Mouse (Mus musculus) mature B cell (primary cell): ENCODE data around the gene Tmem267.
"Not testable (repeated sequence)": the region's sequence is repeated elsewhere in the genome, so short reads cannot be mapped to it uniquely, and the experiment has no call there.

ENCODE experiments used
- in situ Hi-C: fragments of 300-500 bp; cut with MboI; formaldehyde crosslinking; loops from 2 replicates; pipeline ENCODE4 v1.14.3; 2019

Tmem267 gene

DNA sequence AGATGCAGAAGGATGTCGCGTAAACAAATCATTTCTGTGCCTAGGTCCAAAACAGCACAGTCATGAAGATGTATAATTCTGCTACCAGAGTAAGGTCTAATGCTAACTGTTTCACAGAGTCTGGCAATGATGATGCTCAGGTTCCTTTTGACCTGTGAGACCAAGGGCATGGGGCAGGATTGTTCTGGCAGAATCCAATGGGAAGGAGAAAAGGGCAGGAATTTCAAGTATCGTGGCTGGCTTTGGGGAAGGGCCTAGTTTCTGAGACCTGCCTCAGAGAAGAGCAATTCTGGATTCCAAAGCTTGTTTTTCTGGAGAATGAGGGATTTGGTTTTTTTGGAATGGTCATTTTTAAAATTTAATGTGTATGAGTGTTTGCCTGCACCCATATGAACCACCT, 131.0 kb downstream of the Tmem267 start:
- in situ Hi-C loops, result no loop called here

DNA sequence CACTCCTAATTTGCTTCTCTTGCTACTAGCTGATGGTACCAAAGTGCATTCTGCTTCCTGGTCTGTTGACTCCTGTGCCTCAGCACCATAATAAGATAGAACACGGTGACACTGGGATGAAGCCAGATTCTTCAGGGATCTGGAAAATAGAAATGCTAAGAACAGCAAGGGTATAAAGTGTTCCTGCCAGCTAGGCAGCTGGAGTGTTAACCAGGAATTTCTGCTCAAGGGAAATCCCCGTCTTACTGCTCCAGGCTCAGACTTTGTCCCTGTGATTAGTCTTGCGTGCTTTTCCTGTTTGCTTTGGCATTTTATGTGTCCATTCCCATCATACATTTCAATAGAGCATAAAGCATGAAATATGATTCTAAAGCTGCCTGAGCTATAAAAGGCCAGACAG, 131.9 kb downstream of the Tmem267 start:
- in situ Hi-C loops, result no loop called here

DNA sequence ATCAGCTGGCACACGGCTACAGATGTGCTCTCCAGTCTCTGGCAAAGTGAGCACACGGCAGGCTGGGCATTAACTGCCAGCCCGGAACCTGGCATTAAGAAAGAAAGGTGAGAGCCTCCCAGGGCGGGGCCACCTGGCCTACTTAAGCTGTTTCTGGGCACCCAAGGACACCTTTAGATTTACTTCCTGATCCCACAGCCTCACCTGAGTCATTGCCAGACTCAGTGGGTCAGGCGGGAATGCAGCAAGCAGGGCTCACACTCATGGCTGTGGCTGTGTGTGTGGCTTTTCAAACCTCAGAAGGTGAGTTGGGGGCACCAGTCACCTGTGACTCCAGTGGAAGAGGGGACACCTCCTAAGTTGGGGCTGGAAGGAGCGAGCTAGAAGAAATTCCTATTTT, 135.8 kb downstream of the Tmem267 start, which contains the start of gene Ccl28:
TSS of gene Ccl28 (plus strand) at position 186 of the 400 bp plus-strand sequence.
- in situ Hi-C loops, result no loop called here

DNA sequence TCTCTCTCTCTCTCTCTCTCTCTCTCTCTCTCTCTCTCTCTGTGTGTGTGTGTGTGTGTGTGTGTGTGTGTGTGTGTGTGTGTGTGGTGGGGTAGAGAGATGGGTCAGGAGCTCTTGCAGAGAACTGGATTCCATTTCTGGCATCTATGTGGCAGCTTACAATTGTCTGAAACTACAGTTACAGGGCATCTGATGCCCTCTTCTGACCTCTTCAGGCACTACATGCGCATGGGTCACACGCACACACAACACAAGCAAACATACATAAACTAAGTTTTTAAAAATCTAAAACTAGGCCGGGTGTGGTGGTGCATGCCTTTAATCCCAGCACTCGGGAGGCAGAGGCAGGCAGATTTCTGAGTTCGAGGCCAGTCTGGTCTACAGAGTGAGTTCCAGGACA, 138.1 kb downstream of the Tmem267 start:
- in situ Hi-C loops, result not testable (repeated sequence)

DNA sequence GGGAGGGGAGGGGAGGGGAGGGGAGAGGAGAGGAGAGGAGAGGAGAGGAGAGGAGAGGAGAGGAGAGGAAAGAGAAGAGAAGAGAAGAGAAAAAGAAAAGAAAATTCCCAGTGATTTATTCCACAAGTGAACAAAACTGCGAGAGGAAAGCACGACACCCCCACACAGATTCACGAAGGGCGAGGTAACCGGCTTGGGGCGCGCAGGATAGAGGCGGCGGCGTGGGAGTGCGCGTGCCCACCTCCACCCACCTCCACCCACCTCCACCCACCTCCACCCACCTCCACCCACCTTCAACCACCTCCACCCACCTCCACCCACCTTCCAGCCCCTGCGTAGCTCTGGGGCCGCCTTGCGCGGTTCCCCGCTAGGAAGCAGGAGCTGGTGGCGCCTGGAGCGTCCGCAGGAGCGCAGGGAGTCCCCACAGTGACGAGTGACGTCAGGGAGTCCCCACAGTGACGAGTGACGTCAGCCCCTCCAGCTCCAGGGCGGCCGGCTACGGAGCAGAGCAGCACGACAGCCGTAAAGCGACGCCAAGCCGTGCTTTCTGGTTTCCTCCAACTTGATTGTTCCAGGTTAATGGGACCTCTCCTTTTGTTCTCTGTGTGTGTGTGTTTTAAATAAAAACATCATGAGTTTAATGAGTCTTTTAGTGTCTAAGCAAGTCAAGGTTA, 143.8 kb downstream of the Tmem267 start:
- in situ Hi-C loops, result no loop called here

DNA sequence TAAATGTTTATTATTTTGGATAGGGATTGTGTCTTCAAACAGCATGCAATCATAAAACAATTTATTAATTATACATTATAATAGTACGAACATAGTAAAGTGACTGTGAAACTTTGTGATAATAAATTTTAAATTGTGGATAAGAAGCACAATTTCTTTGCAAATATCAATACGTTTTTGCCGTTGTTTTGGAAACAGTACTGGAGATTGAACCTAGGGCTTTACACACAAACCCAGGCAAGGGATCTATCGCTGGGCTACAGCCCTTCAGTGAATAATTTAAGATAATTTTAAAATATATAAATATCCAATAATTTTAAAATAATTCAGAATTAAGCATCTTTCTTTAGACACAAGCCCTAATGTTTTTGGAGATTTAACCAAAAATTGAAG, 144.3 kb downstream of the Tmem267 start:
- in situ Hi-C loops, result no loop called here

DNA sequence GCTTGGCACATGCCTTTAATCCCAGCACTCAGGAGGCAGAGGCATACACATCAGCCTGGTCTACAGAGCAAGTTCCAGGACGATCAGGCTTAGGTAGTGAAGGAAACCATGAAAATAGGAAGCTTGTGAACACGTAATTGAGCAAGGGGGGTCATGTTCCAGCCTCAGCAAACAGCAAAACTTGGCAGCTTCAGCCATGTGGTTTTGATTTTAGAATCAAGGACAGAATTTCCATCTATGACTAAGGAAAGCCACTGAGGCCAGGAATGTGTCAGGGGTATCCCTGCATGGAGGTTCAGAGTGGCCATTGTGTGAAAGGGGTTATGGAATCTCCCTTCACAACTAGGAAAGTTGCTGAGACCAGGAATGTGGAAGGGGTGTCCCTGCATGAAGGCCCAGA, 147.7 kb downstream of the Tmem267 start:
- in situ Hi-C loops, result no loop called here

DNA sequence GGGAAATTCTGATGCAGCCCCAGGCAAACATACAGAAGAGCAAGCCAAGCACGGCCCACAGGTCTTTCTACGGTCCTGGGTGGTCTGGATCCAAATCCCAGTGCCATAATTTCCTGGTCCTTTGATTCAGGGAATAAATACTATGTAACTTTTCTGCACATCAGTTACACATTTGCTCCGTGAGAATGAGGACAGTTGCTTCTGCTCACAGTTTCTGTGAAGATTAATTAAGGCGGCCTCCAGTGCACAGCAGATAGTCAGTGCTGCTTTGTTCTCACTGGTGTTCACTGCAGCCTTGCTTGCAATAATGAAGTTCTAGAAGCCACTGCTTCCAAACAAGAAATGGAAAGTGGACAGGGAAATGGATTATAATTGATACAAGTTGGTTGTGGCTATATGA, 150.0 kb downstream of the Tmem267 start:
- in situ Hi-C loops, result no loop called here

DNA sequence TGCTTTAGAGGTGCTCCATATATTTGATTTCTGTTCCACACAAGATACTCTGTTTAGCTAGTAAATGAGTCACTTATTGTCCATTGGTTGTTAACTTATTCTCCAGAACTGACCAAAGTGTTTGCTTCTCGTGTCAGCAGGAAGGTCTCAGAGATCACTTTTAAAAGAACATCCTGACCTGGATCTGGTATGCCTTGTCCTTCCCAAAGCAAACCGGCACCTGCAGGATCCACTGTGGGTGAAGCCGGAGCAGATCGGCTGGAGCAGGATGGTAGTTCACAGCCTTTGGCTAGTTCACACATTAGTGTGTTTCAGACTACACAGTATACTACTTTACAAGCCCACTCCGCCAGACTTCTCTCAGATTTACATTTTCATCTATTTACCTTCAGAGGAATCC, 150.6 kb downstream of the Tmem267 start:
- in situ Hi-C loops, result no loop called here

DNA sequence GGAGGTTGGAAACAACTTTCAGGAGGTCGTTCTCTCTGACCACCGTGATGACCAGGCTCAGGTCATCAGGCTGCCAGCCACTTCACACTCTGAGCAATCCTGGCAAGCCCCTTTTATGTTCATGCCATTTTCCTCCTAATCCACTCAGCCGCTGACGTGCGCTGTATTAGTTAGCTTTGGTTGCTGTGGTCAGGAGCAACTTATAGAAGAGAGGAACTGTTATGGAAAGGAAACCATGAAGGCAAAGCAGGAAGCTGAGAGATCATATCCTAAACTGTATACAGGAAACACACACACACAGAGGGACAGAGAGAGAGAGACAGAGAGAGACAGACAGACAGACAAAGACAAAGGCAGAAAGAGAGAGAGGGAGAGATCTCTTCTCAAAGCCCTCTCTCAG, 151.5 kb downstream of the Tmem267 start:
- in situ Hi-C loops, result no loop called here

DNA sequence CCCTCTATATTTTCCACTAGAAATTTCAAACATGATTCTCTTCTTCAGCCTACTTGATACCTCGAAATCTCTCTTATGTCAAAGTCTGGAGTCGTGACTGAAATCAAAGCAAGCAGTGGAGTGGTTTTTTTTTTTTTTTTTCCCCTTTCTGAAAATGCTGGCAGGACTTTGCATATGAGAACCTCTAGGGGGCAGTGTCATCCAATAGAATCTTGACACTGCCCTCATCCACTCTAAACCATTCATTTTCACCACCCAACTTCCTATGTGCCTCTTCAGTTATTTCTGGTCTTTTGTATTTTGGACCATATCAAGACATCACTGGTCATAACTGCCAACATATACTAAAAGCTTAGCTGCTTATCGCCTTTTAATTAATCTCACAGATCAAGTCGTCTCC, 152.7 kb downstream of the Tmem267 start:
- in situ Hi-C loops, result no loop called here

DNA sequence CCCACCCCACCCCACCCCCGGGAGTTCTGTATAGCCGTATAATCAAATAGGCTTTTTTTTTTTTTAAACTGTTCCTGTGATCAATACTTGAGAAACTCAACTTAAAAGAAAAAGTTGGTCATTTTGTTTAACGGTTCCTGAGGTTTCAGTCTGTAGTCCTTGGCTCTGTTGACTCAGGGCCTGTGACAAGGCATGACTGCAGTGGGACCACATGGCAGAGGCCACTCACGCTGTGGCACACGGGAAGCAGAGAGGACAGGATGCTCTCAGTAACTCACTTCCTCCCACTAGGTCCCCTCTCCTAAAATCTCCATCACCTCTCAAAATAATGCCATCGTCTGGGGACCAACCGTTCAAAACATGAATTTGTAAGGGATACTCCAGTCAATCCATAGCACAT, 153.3 kb downstream of the Tmem267 start:
- in situ Hi-C loops, result no loop called here

DNA sequence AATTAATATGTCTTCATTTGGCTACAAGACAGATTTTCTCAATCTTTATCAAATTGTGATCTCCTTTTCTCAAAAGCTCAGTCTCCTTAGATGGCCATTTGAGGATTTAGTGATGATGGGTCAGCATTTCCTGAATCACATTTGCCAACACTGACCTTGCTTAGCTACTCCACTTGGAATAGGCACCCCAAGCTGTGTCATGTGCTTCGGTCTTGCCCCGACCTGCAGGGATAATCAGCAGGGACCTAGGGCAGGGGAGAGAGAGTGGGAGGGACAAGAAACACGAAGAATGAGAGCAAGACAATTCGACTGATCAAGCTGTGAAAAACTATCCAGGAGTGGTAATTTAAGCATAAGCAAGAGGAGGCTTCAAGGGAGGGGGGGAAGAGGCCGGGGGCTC, 156.9 kb downstream of the Tmem267 start:
- in situ Hi-C loops, result no loop called here

DNA sequence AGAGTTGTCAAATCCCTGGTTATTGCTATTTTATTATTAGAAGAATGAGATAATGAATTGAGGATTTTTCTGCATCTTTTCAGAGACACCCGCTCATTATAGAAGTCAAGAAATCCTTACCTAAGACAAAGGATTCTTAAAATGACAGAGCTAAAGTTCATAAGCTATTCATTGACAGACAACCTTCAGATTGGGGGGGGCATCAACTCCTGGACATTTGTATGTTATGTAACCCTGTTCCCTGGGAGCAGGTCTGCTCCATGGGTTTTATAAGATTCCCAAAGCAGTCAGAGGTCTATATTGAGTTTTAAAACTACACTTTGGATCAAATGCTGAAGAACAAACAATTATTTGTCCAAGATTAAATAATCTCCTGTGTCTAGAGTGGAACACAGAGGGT, 158.7 kb downstream of the Tmem267 start:
- in situ Hi-C loops, result no loop called here

DNA sequence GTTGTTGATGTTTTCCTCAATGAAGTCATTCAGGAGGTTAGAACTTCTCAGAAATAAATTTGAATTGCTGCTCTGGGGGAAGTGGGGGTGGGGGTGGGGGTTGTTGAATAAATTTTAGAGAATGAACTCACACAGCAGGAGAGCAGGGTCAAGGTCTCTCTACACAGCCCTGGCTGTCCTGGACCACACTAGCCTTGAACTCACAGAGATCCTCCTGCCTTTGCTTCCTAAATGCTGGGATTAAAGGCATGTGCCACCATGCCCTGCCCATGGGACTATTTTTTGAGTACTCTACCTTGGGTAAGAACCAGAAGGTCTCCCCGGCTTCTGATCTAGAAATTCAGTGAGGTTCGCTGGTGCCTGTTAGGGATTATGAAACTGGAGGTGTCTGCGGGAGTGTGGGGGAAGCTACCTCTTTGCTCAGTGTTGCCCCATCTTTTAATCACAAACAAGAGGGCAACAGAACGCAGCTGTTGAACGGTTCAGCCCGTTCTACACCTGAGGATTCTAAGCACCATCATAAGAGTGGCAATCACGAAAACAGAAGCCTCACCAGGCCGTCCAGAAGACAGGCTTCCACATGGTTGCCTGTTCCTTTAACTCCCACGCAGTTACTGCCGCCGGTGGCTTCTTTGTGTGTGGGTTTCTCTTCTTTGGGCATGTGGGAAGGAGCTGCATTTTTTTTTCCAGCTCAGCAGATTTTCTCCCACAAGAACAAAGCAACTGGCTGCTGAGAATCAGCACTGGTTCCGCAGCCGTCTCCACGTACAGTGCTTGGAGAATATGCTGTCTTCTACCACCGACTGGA, 161.3 kb downstream of the Tmem267 start:
- in situ Hi-C loops, result no loop called here

DNA sequence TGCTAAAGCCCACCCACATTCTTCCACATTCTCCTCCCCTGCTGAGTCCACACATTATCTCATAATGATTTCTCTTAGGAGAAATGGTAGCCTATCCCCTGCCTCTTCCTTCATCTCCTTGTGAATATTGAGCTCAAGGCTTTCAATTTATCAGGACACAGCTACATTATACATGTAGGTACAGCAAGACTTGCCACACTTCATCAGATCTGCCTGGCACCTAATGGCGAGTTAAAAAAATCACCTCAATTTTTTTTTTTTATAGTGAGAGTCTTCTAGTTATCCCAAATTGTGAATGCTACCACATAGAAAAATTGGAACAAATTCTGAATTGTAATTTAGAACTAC, 161.8 kb downstream of the Tmem267 start:
- in situ Hi-C loops, result no loop called here

DNA sequence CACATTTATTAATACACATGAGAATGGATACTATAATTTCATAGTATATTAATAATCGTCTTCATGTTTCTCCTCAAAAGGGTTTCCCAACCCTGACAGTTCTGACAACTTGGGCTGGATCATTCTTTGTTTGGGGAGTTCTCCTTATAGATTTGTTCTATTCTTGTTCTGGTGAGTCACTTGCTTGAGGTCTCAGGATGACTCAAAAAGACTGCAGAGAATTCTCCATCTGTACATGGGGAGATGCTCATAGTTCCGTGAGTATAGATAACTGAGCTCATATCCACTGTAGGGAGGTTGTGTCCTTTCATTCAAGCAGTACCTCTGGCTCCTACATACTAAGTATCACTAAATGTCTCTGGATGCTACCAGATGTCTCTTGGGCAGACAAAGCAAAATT, 166.9 kb downstream of the Tmem267 start:
- in situ Hi-C loops, result no loop called here

DNA sequence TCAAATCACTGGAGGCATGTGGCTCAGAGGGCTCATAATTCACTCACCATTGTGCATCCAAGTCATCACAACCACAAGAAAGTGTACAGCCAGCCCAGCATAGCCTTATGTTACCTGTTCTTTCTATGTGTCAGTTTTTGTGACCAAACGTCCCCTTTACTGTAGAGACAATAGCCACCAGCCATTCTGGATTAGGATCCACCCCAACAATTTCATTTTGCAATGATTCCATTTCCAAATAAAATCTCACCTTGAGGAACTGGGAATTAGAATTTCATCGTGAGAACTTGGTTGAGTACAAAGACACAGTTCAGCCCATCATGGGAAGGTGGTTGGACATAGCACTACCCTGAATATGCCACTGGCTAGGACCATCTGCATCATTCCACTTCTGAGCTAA, 168.4 kb downstream of the Tmem267 start:
- in situ Hi-C loops, result no loop called here

DNA sequence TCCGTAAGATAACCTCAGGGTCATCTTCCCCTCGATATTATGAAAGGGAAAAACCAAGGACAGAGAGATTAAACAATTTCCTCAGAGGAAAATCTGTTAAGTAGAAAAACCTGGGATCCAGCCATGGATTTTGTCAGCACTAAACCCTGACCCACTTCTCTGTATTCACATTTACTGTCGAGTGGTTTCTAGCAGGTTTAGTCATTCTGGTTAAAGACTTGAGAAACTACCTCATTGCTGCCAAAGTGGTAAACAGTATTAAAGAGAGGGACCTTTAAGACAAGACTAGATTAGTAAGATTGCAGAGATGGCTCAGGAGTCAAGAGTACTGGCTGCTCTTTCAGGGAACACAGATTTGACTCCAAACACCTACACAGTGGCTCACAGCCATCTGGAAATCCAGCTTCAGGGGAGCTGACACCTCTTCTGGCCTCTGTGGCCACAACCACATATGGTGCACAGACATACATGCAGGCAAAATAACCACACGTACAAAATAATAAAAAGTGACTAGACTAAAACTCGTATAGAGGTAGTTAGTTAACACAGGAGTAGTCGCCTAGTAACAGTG, 169.1 kb downstream of the Tmem267 start:
- in situ Hi-C loops, result no loop called here
